Mouse (Mus musculus) midbrain, embryonic 14.5 days (tissue): Measurements from ENCODE around the gene Gm9049. TPM values are rescaled to one million over a fixed set of nuclear protein-coding genes. Genes with fewer than 3 reads are reported as not detected.
"Not testable (repeated sequence)": the region's sequence is repeated elsewhere in the genome, so short reads cannot be mapped to it uniquely, and the experiment has no call there.

Source experiments
- ATAC-seq: fragments of 200-750 bp; cut with Nextera tagmentation; 2 replicates; pipeline ENCODE4 v1.8.0; 2017; ENCODE audit warnings: moderate number of reproducible peaks, moderate library complexity; ENCODE audit not compliant: low FRiP score, low TSS enrichment
- DNase-seq: peaks from one replicate; pipeline ENCODE4 v3.0.0-alpha.2; 2015
- H3K27ac ChIP-seq: fragments of 300-500 bp; sonication (generic); replicated peaks from 2 replicates; pipeline ENCODE4 v1.5.1; 2014; ENCODE audit warnings: mild to moderate bottlenecking, low read depth, low read length, moderate library complexity
- H3K27me3 ChIP-seq: fragments of 300-500 bp; sonication (generic); 2 replicates; pipeline ENCODE4 v1.6.1; 2014; ENCODE audit warnings: low read length, control low read depth, mixed read lengths; ENCODE audit not compliant: control insufficient read depth, insufficient read depth
- H3K36me3 ChIP-seq: fragments of 300-500 bp; sonication (generic); 2 replicates; pipeline ENCODE4 v1.6.1; 2014; ENCODE audit warnings: low read length, control low read depth; ENCODE audit not compliant: control insufficient read depth, insufficient read depth
- H3K4me1 ChIP-seq: fragments of 300-500 bp; sonication (generic); 2 replicates; pipeline ENCODE4 v1.6.1; 2014; ENCODE audit warnings: mild to moderate bottlenecking, antibody characterized with exemption, low read length, control low read depth; ENCODE audit not compliant: control insufficient read depth, insufficient read depth
- H3K4me2 ChIP-seq: fragments of 300-500 bp; sonication (generic); 2 replicates; pipeline ENCODE4 v1.6.1; 2014; ENCODE audit warnings: mild to moderate bottlenecking, low read length, moderate library complexity
- H3K4me3 ChIP-seq: fragments of 300-500 bp; sonication (generic); replicated peaks from 2 replicates; pipeline ENCODE4 v1.5.1; 2014; ENCODE audit warnings: low read depth, low read length
- H3K9ac ChIP-seq: fragments of 300-500 bp; sonication (generic); replicated peaks from 2 replicates; pipeline ENCODE4 v1.6.1; 2014; ENCODE audit warnings: mild to moderate bottlenecking, low read length, moderate library complexity
- H3K9me3 ChIP-seq: fragments of 300-500 bp; sonication (generic); 2 replicates; pipeline ENCODE4 v1.6.1; 2016; ENCODE audit warnings: low read length, control low read depth, mixed read lengths; ENCODE audit not compliant: control insufficient read depth
- WGBS: fragments of 180-500 bp; shearing (Covaris S2); extraction: QIAGEN DNeasy Blood & Tissue Kit; methylation state at CpG from one replicate; pipeline ENCODE4 v1.1.7; 2014; 5-methylcytosine and 5-hydroxymethylcytosine counted together
- polyA plus RNA-seq: library from polyadenylated mRNA; unstranded; fragments of >200 nt; fragmentation: Nextera tagmentation; extraction: Ambion mirVana; gene quantifications from 2 replicates; pipeline ENCODE4 v1.2.1, GENCODE M21; 2014

The Gm9049 gene
- not detected in 2 replicates for polyA plus RNA-seq

DNA sequence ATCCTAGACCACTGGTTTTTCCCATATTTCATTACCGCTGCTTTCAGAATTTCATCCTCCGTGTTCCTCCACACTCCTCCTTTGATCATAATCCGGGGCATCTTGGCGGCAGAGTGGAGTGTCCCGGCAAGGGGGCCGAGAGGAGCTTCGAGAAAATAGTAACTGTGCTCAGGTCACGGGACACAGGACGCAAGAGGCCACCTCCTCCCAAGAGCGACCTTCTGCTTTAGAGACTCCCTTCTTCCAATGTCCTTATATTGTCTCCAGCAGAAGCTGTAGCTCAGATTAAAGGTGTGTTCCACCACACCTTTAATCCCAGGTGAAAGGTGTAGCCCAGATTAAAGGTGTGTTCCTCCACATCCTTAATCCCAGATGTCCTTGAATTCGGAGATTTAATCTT is at the start of gene Gm9049:
TSS of gene Gm9049 (minus strand) at position 101 of the 400 bp plus-strand sequence.
- not testable (repeated sequence) for DNase-seq, H3K4me3 ChIP-seq, H3K36me3 ChIP-seq, H3K4me2 ChIP-seq, H3K9me3 ChIP-seq, H3K4me1 ChIP-seq, H3K27me3 ChIP-seq, ATAC-seq, H3K9ac ChIP-seq, H3K27ac ChIP-seq
- WGBS, result 86% methylated on average over 1 of the region's 11 CpGs

DNA sequence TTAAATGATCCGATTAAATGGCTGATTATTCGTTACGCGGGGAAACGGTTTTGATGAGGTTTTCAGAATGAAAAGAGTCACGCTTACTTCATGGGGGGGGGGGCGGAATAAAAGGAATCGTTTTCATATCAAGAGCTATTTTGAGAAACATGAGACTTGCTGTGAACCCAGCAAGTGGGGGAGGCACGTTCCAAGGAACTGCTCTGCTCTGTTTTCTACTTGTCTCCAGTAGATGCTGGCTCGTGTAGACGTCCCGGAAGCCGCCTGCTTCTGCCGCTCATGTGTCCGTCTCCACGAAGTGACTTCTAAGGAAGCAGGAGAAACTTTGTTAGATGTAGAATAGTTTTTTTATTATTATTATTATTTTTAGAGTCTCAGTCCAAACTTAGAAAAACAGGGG is 46.0 kb upstream of the Gm9049 start:
- 79% methylated on average over 16 of the region's 16 CpGs for WGBS
- no peaks in the 10 kb centered on the region for H3K9me3 ChIP-seq
- H3K4me2 ChIP-seq, result no peak overlapping the region
- DNase-seq (no peak), ATAC-seq (no peak)
- no peak overlapping the region for H3K9ac ChIP-seq
- H3K4me3 ChIP-seq, result no peak overlapping the region
- H3K27ac ChIP-seq, result no peak overlapping the region
- no peaks in the 10 kb centered on the region for H3K4me1 ChIP-seq
- H3K27me3 ChIP-seq, result no peaks in the 10 kb centered on the region
- H3K36me3 ChIP-seq, result no peaks in the 10 kb centered on the region

DNA sequence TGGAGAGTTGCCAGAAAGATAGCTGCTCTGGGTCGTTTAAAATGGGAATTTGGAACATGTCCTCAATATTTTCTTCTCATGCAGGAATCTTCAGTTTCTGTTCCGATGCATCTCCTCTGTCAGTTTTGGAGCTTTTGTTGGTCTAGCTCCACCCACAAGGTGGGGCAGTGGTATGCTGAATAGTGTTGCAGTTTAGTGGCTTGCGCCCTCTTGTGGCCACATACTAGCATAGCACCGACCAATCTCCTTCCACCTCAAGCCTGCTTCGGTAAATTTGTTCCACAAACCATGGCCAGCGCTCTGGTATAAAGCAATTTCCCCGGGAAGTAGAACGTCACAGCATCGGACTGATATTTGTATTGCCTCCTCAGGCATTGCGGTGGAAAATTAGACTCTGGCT is 16.5 kb upstream of the Gm9049 start:
- WGBS, result 6% methylated on average over 10 of the region's 10 CpGs
- H3K4me2 ChIP-seq, result peak overlapping the region; percentile 45
- no peaks in the 10 kb centered on the region for H3K36me3 ChIP-seq
- DNase-seq, result peak; percentile 95
- no peak overlapping the region; the same call in 1 of the 2 replicates for H3K9ac ChIP-seq
- H3K27ac ChIP-seq, result no peak overlapping the region
- no peak overlapping the region for H3K4me3 ChIP-seq
- H3K27me3 ChIP-seq, result no peaks in the 10 kb centered on the region
- ATAC-seq, result peak; percentile 89
- H3K4me1 ChIP-seq, result no peaks in the 10 kb centered on the region
- H3K9me3 ChIP-seq, result no peaks in the 10 kb centered on the region

DNA sequence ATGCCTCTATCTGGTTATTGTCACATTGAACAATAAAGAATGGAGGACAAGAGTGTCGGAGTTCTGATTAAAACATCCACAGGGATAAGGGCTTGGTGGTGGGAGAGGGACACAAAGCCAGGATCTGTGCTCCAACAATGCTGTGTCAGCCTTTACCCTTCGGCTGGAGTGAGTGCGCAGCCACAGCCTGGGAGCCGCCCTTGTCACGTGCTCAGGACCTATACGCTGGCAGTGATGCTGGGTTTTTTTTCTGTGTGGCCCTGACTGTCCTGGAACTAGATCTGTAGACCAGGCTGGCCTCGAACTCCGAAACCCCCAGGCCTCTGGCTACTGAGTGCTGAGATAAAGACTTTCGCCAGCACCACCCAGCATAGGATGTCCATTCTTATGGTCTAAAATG is 15.6 kb upstream of the Gm9049 start:
- Histone ChIP-seq H3K4me2 (no peak overlapping the region), H3K4me3 (no peak overlapping the region), H3K27me3 (no peaks in the 10 kb centered on the region), H3K27ac (no peak overlapping the region), H3K9me3 (no peaks in the 10 kb centered on the region), H3K36me3 (no peaks in the 10 kb centered on the region), H3K4me1 (no peaks in the 10 kb centered on the region), H3K9ac (no peak overlapping the region)
- ATAC-seq, result no peak
- DNase-seq, result no peak
- WGBS, result 75% methylated on average over 9 of the region's 9 CpGs

DNA sequence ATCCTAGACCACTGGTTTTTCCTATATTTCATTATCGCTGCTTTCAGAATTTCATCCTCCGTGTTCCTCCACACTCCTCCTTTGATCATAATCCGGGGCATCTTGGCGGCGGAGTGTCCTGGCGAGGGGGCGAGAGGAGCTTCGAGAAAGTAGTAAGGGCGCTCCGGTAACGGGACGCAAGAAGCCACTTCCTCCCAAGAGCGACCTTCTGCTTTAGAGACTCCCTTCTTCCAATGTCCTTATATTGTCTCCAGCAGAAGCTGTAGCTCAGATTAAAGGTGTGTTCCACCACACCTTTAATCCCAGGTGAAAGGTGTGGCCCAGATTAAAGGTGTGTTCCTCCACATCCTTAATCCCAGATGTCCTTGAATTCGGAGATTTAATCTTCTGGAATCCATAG is 5.3 kb downstream of the Gm9049 start, which contains the start of gene Gm9048:
TSS of gene Gm9048 (minus strand) at position 101 of the 400 bp plus-strand sequence.
- not testable (repeated sequence) for H3K4me2 ChIP-seq, ATAC-seq
- WGBS, result 78% methylated on average over 1 of the region's 14 CpGs

DNA sequence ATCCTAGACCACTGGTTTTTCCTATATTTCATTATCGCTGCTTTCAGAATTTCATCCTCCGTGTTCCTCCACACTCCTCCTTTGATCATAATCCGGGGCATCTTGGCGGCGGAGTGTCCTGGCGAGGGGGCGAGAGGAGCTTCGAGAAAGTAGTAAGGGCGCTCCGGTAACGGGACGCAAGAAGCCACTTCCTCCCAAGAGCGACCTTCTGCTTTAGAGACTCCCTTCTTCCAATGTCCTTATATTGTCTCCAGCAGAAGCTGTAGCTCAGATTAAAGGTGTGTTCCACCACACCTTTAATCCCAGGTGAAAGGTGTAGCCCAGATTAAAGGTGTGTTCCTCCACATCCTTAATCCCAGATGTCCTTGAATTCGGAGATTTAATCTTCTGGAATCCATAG is 10.8 kb downstream of the Gm9049 start, which contains the start of gene Gm9046:
TSS of gene Gm9046 (minus strand) at position 101 of the 400 bp plus-strand sequence.
- not testable (repeated sequence) for ATAC-seq, H3K36me3 ChIP-seq, H3K4me3 ChIP-seq, H3K4me1 ChIP-seq, H3K9ac ChIP-seq, H3K9me3 ChIP-seq, H3K27ac ChIP-seq, H3K4me2 ChIP-seq, DNase-seq, H3K27me3 ChIP-seq
- WGBS, result no CpG with 5 or more reads among the region's 14 CpGs

More for the DNA sequence above, 5.3 kb downstream of the Gm9049 start, which contains the start of gene Gm9048:
- H3K4me3 ChIP-seq, H3K9me3 ChIP-seq, H3K27me3 ChIP-seq, H3K27ac ChIP-seq, H3K36me3 ChIP-seq, DNase-seq, H3K4me1 ChIP-seq, H3K9ac ChIP-seq: not testable (repeated sequence)

DNA sequence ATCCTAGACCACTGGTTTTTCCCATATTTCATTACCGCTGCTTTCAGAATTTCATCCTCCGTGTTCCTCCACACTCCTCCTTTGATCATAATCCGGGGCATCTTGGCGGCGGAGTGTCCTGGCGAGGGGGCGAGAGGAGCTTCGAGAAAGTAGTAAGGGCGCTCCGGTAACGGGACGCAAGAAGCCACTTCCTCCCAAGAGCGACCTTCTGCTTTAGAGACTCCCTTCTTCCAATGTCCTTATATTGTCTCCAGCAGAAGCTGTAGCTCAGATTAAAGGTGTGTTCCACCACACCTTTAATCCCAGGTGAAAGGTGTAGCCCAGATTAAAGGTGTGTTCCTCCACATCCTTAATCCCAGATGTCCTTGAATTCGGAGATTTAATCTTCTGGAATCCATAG is 16.2 kb downstream of the Gm9049 start, which contains the start of gene Gm9045:
TSS of gene Gm9045 (minus strand) at position 101 of the 400 bp plus-strand sequence.
- DNase-seq, H3K4me3 ChIP-seq, H3K4me1 ChIP-seq, ATAC-seq, H3K36me3 ChIP-seq, H3K9ac ChIP-seq, H3K27me3 ChIP-seq, H3K27ac ChIP-seq, H3K9me3 ChIP-seq, H3K4me2 ChIP-seq: not testable (repeated sequence)
- no CpG with 5 or more reads among the region's 14 CpGs for WGBS

DNA sequence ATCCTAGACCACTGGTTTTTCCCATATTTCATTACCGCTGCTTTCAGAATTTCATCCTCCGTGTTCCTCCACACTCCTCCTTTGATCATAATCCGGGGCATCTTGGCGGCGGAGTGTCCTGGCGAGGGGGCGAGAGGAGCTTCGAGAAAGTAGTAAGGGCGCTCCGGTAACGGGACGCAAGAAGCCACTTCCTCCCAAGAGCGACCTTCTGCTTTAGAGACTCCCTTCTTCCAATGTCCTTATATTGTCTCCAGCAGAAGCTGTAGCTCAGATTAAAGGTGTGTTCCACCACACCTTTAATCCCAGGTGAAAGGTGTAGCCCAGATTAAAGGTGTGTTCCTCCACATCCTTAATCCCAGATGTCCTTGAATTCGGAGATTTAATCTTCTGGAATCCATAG is 21.6 kb downstream of the Gm9049 start, which contains the start of gene Gm9044:
TSS of gene Gm9044 (minus strand) at position 101 of the 400 bp plus-strand sequence.
- no CpG with 5 or more reads among the region's 14 CpGs for WGBS
- H3K9me3 ChIP-seq, ATAC-seq, H3K4me3 ChIP-seq, H3K4me1 ChIP-seq, H3K27ac ChIP-seq, H3K36me3 ChIP-seq, H3K9ac ChIP-seq, H3K27me3 ChIP-seq, DNase-seq, H3K4me2 ChIP-seq: not testable (repeated sequence)

DNA sequence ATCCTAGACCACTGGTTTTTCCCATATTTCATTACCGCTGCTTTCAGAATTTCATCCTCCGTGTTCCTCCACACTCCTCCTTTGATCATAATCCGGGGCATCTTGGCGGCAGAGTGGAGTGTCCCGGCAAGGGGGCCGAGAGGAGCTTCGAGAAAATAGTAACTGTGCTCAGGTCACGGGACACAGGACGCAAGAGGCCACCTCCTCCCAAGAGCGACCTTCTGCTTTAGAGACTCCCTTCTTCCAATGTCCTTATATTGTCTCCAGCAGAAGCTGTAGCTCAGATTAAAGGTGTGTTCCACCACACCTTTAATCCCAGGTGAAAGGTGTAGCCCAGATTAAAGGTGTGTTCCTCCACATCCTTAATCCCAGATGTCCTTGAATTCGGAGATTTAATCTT is 27.0 kb downstream of the Gm9049 start, which contains the start of gene Gm9040:
TSS of gene Gm9040 (minus strand) at position 101 of the 400 bp plus-strand sequence.
- not testable (repeated sequence) for H3K9me3 ChIP-seq, H3K27ac ChIP-seq, ATAC-seq, H3K36me3 ChIP-seq, H3K4me1 ChIP-seq, DNase-seq, H3K4me2 ChIP-seq, H3K4me3 ChIP-seq, H3K9ac ChIP-seq, H3K27me3 ChIP-seq
- WGBS, result no CpG with 5 or more reads among the region's 11 CpGs
